Mouse (Mus musculus) adrenal gland, postnatal 10 days (tissue): ENCODE results near the gene Ppa2. TPM values are rescaled to one million over a fixed set of nuclear protein-coding genes. Genes with fewer than 3 reads are reported as not detected.

Source experiments
- DNase-seq: peaks from one replicate; pipeline ENCODE4 v3.0.0; 2021; ENCODE audit warnings: mixed read lengths
- total RNA-seq, 2 experiments: library from RNA; stranded (reverse); gene quantifications; 2 replicates each; pipeline ENCODE4 v1.2.3; 2021

Ppa2 gene
- total RNA-seq, 2 experiments from 2014 or later = 82.8 to 91.9 TPM

DNA sequence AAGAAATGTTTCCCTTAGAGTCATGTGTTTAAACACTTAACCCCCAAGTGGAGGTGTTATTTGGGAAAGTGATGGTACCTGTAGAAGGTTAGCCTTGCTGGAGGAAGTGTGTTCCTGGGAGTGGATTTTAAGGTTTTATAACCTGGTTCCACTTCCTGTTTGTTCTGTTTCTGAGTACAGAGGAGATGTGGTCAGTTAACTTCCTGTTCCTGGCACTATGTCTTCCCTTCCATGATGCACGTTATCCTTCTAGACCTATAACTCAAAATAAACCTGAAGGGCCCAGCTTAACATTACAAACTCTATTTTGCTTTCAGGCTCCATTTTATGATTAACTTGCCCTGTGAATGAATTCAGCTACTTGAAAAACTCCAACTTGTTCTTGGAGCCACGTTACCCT is 84.6 kb downstream of the Ppa2 start:
- no peak for DNase-seq

- DNase-seq = no peak
Observed at GRCm38 (mm10) chr3:133403849-133404248, 93.9 kb downstream of the Ppa2 start.

GRCm38 (mm10) chr3:133405636-133406035 is 95.7 kb downstream of the Ppa2 start:
- no peak for DNase-seq

DNA sequence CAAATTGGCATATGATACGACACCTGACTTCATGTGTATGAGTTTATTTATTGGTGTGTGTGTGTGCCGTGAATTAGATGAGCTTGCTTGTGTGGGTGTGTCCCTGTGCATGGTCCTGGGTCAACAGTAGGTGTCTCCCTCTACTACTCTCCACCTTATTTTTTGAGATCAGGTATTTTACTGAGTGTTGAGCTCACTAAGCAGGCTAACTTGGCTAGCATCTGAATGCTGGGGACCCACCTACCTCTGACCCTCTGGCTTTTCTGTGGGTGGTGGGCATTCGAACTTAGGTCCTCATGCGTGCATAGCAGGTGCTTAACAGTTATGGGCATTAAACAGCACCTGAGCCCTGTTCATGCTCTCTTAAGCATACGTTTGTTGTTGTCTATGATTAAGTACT is 96.3 kb downstream of the Ppa2 start:
- DNase-seq = no peak

GRCm38 (mm10) chr3:133411123-133411675 is 101.3 kb downstream of the Ppa2 start:
- no peak for DNase-seq

DNA sequence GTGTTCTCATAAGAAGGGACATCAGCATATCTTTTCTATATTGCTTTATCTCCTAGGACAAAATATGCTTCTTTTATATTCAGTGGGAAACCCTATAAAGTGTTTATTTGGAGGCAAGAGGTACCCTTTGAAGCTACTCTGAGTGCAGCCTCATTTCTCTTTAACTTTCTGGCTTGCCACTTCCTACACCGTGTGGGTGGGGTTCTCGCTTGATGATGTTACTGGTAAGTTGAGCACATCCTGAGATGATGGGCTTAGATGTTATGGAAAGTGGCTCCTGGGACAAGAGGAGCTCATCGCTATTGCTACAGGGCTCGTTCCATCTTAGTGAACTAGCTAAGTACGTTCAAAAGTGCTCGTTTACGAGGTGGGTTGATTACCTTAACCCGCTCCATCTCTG is 101.9 kb downstream of the Ppa2 start:
- DNase-seq = no peak

GRCm38 (mm10) chr3:133414747-133415146 is 104.8 kb downstream of the Ppa2 start:
- no peak for DNase-seq

GRCm38 (mm10) chr3:133423073-133423472 is 113.2 kb downstream of the Ppa2 start:
- no peak for DNase-seq

Other genes with a start within 250 kb of the Ppa2 start
- 10 to 100 TPM; 12.2 to 12.6 TPM for gene Ints12, start 218.3 kb upstream of the Ppa2 start, total RNA-seq
- 10 to 100 TPM; 12.8 to 15.8 TPM for gene Gstcd, start 218.1 kb upstream of the Ppa2 start, total RNA-seq
- not detected for gene Arhgef38, start 75.2 kb upstream of the Ppa2 start, total RNA-seq
- 10 to 100 TPM; 34.3 to 50.3 TPM for gene Tet2, start 235.0 kb downstream of the Ppa2 start, total RNA-seq